Mouse (Mus musculus): Measurements from ENCODE around the gene Fam181b. TPM values are rescaled to one million over a fixed set of nuclear protein-coding genes. Genes with fewer than 3 reads are reported as not detected.

Gene Fam181b
- not detected for total RNA-seq (2023)

DNA sequence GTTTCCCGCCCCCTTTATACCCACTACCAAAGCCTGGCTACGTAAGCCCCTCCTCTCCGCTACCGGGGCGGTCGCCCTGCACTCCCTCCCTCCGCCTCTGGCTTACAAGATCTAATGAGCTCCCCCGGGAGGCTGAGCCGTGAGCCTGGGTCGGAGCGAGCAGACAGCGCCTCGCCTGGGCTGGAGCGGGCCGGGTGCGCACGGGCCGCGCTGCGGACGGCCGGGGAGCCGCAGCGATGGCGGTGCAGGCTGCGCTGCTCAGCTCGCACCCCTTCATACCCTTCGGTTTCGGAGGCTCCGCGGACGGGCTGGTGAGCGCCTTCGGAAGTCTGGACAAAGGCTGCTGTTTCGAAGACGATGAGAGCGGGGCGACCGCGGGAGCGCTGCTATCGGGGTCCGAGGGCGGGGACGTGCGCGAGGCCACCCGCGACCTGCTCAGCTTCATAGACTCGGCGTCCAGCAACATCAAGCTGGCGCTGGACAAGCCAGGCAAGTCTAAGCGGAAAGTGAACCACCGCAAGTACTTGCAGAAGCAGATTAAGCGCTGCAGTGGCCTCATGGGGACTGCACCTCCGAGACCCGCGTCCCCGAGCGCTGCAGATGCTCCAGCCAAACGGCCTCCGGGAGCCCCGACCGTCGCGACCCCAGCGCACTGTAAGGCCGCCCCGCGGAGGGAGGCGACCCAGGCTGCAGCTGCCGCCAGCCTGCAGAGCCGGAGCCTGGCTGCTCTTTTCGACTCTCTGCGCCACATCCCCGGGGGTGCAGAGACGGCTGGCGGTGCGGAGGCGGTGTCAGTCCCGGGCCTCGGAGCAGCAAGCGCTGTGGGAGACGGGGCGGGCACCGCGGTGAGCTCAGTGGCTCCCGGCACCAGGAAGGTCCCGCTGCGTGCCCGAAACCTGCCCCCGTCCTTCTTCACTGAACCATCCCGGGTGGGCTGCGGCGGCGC lies at the start of gene Fam181b:
Fam181b (plus strand) TSS at position 81 of the 946 bp plus-strand sequence.

Other genes starting within 250 kb of the Fam181b start
- 1 to 10 TPM; 3.1 to 4.1 TPM for gene Ddias, start 205.6 kb upstream of the Fam181b start, total RNA-seq (2023)
- gene Prcp, start 205.4 kb upstream of the Fam181b start, total RNA-seq (2023): 10 to 100 TPM; 12.4 to 15.5 TPM

All from T-cell, adult 66 days (primary cell).